Mouse (Mus musculus) liver, embryonic 14.5 days (tissue): Measurements from ENCODE around the gene Chmp2a. TPM values are rescaled to one million over a fixed set of nuclear protein-coding genes. Genes with fewer than 3 reads are reported as not detected.
A peak's percentile ranks its signal among the peaks of the same experiment; 100 is the strongest.
"Not testable (repeated sequence)": the region's sequence is repeated elsewhere in the genome, so short reads cannot be mapped to it uniquely, and the experiment has no call there.

Experiments used
- ATAC-seq: fragments of 200-750 bp; cut with Nextera tagmentation; 2 replicates; pipeline ENCODE4 v1.8.0; 2017; ENCODE audit warnings: moderate number of reproducible peaks, mild to moderate bottlenecking, moderate library complexity; ENCODE audit not compliant: insufficient read depth
- DNase-seq, 3 experiments: peaks; one replicate each; pipeline ENCODE4 v3.0.0-alpha.2; 2012 to 2013; ENCODE audit warnings: low read depth in 3 of 3, low spot score in 3 of 3
- H3K27ac ChIP-seq: fragments of 300-500 bp; sonication (generic); 2 replicates; pipeline ENCODE4 v1.5.1; 2014; ENCODE audit warnings: moderate library complexity, mild to moderate bottlenecking, control low read depth, inconsistent platforms
- H3K27me3 ChIP-seq: fragments of 300-500 bp; sonication (generic); 2 replicates; pipeline ENCODE4 v1.6.1; 2014; ENCODE audit warnings: mild to moderate bottlenecking, low read length, moderate library complexity; ENCODE audit not compliant: control insufficient read depth, insufficient read depth
- H3K36me3 ChIP-seq: fragments of 300-500 bp; sonication (generic); replicated peaks from 2 replicates; pipeline ENCODE4 v1.6.1; 2014; ENCODE audit warnings: low read depth; ENCODE audit not compliant: control insufficient read depth, insufficient read depth
- H3K4me1 ChIP-seq, 2 experiments: fragments of 200-500 bp in 1 of 2; fragments of 300-500 bp in 1 of 2; sonication (generic) in 1 of 2; replicated peaks; 2 replicates each; pipeline ENCODE4 v1.6.1; 2012 to 2014; ENCODE audit warnings: antibody characterized with exemption in 1 of 2, inconsistent platforms in 1 of 2, low read length in 1 of 2; ENCODE audit not compliant: control insufficient read depth in 2 of 2, insufficient read depth in 2 of 2
- H3K4me2 ChIP-seq: fragments of 300-500 bp; sonication (generic); 2 replicates; pipeline ENCODE4 v1.6.1; 2014; ENCODE audit warnings: low read depth, mild to moderate bottlenecking, control low read depth, moderate library complexity
- H3K4me3 ChIP-seq, 2 experiments: fragments of 200-500 bp in 1 of 2; fragments of 300-500 bp in 1 of 2; sonication (generic) in 1 of 2; 2 replicates each; pipeline ENCODE4 v1.5.1; 2012 to 2014; ENCODE audit warnings: low read depth in 2 of 2, low read length in 2 of 2, mild to moderate bottlenecking in 2 of 2, control low read depth in 1 of 2, inconsistent platforms in 1 of 2, moderate library complexity in 1 of 2; ENCODE audit not compliant: insufficient read depth in 1 of 2
- H3K9ac ChIP-seq: fragments of 300-500 bp; sonication (generic); replicated peaks from 2 replicates; pipeline ENCODE4 v1.6.1; 2014; ENCODE audit warnings: mild to moderate bottlenecking, control low read depth, moderate library complexity
- H3K9me3 ChIP-seq: fragments of 300-500 bp; sonication (generic); 2 replicates; pipeline ENCODE4 v1.6.1; 2016; ENCODE audit warnings: low read length, mixed read lengths; ENCODE audit not compliant: control insufficient read depth
- CTCF ChIP-seq: IDR thresholded peaks from 2 replicates; pipeline ENCODE4 v1.5.1; 2016; ENCODE audit warnings: antibody characterized with exemption, low read depth, control low read depth
- EP300 ChIP-seq: IDR thresholded peaks from 2 replicates; pipeline ENCODE4 v1.6.1; 2016; ENCODE audit warnings: antibody characterized with exemption, low read depth
- WGBS: fragments of 180-500 bp; shearing (Covaris S2); extraction: QIAGEN DNeasy Blood & Tissue Kit; methylation state at CpG from one replicate; pipeline ENCODE4 v1.1.7; 2014; ENCODE audit not compliant: insufficient replicate concordance; 5-methylcytosine and 5-hydroxymethylcytosine counted together
- polyA plus RNA-seq, 2 experiments: library from polyadenylated mRNA; depleted of rRNA in 1 of 2; stranded (reverse) in 1 of 2; unstranded in 1 of 2; fragments of >200 nt; fragmentation: Nextera tagmentation in 1 of 2; extraction: Ambion mirVana in 1 of 2; gene quantifications; 2 replicates each; pipeline versions ENCODE4 v1.2.1 to v1.2.3; 2012 to 2014

Gene Chmp2a
- polyA plus RNA-seq (2012; rRNA removed): 42.5 and 92.3 TPM in 2 replicates
- polyA plus RNA-seq (2014; fragmentation: Nextera tagmentation; extraction: Ambion mirVana): 133 and 136 TPM in 2 replicates

DNA sequence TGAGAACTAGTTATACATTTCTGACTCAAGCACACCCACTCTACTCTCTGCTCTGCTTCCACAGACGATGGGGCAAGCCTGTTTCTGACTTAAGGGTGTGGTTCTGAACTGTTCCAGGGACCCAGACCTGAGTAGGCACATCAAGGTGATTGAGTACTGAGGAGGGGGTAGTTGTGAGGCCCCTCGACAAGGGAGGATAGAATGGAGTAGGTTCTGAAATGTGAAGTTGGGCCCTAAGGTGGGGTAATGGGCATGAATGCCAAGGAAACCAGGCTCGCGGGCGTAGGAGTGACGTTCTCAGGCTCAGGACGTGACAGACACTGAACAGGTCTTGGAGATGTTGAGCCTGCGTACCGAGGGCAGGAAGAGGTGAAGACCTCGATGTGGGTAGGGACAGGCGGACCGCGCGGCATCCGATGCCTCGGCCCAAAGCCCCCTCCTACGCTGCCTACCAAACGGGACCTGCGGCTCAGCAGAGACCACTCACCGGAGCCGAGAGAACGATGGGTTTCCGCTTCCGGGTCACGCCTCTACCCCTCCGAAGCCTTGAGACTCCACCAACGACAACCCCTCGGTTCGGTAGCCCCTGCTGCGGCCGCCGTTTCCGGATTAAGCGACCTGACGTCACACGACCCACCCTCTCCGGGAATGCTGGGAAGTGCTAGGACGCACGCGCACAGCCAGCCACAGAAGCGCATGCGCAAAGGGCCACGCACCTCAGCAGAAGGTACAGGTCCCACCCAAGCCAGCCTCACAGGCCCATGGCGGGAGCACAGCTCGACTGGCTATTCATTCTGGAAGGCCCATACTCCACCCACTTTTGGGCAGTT is at the start of gene Chmp2a:
Gene Chmp2a, minus strand, starts transcription at position 660 of the 830 bp plus-strand sequence.
- TF ChIP-seq CTCF (no peak), EP300 (no peak)
- H3K4me3 ChIP-seq: peak within 1 kb of the TSS; percentile 80 to 89
- H3K4me1 ChIP-seq: peaks cover 17 to 28% of the 10 kb centered on the region in 2 experiments
- H3K9ac ChIP-seq: peak within 1 kb of the TSS; percentile 92
- no peaks in the 10 kb centered on the region for H3K9me3 ChIP-seq
- peaks cover 51% of the 10 kb centered on the region for H3K36me3 ChIP-seq
- under 1% methylated on average over 45 of the region's 45 CpGs for WGBS
- no peaks in the 10 kb centered on the region for H3K27me3 ChIP-seq
- peak; percentile 90 to 93 (median 92) for DNase-seq
- H3K27ac ChIP-seq: peak within 1 kb of the TSS; percentile 87
- peak; percentile 65 for ATAC-seq
- peak within 1 kb of the TSS; percentile 85 for H3K4me2 ChIP-seq

DNA sequence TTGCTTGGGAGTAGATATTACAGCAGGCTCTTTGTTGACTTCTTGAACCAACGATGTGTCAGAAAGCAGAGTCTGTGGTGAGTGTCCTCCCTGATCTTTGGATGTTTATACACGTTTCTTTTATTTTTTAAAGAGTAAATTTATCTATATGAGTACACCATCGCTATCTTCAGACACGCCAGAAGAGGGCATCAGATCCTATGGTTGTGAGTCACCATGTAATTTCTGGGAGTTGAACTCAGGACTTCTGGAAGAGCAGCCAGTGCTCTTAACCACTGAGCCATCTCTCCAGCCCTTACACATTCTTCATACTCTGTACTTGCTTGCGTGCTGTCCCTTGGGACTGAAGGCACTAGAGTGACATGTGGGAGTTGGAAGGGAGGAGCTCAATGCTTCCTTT is 37.7 kb upstream of the Chmp2a start:
- H3K9ac ChIP-seq: no peak overlapping the region
- H3K4me2 ChIP-seq: no peak overlapping the region
- no peaks in the 10 kb centered on the region for H3K36me3 ChIP-seq
- no peak for TF ChIP-seq EP300
- TF ChIP-seq CTCF: no peak
- DNase-seq (no peak), ATAC-seq (no peak)
- no peak overlapping the region for H3K4me3 ChIP-seq
- no peaks in the 10 kb centered on the region for H3K27me3 ChIP-seq
- no peak overlapping the region for H3K27ac ChIP-seq
- H3K4me1 ChIP-seq: no peaks in the 10 kb centered on the region
- WGBS: 49% methylated on average over 5 of the region's 5 CpGs
- H3K9me3 ChIP-seq: no peaks in the 10 kb centered on the region

DNA sequence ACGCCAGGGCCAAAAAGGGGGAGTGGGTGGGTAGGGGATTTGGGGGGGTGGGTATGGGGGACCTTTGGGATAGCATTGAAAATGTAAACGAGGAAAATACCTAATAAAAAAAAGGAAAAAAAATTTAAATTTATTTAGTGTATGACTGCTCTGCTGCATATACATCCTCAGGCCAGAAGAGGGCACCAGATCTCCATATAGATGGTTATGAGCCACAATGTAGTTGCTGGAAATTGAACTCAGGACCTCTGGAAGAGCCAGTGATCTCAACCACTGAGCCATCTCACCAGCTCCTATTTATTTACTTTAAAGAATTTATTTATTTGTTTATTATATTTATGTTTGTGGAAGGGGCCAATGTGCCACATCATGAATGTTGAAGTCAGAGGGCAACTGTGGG is 28.8 kb upstream of the Chmp2a start:
- H3K4me1 ChIP-seq, ATAC-seq, H3K36me3 ChIP-seq, H3K4me2 ChIP-seq, H3K27me3 ChIP-seq, H3K9ac ChIP-seq, H3K27ac ChIP-seq, DNase-seq, H3K4me3 ChIP-seq, H3K9me3 ChIP-seq: not testable (repeated sequence)
- TF ChIP-seq CTCF: peak; percentile 65
- WGBS: 36% methylated on average over 2 of the region's 2 CpGs

DNA sequence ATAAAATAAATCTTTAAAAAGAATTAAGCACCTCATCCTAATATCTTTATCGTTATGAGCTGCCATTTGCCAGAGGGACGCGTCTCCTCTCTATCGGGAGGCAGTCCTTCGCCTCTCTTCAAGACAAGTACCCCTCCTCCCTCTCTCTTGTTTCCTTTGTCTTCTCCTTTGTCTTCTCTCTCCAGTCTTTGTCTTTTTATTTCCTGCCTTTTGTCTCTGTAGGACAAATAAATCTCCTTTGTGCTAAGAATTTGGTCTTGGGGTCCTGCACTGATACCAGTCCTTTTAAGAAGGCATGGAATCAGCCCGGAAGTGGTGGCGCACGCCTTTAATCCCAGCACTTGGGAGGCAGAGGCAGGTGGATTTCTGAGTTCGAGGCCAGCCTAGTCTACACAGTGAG is 24.9 kb upstream of the Chmp2a start:
- no peaks in the 10 kb centered on the region for H3K36me3 ChIP-seq
- DNase-seq (no peak), ATAC-seq (no peak)
- no peaks in the 10 kb centered on the region for H3K27me3 ChIP-seq
- no peak overlapping the region for H3K4me2 ChIP-seq
- H3K4me3 ChIP-seq: no peak overlapping the region
- no peaks in the 10 kb centered on the region for H3K9me3 ChIP-seq
- TF ChIP-seq CTCF (no peak), EP300 (no peak)
- H3K4me1 ChIP-seq: peaks cover 0 to 4% of the 10 kb centered on the region in 2 experiments; a peak in 2 of 4 replicates
- no peak overlapping the region for H3K9ac ChIP-seq
- 77% methylated on average over 9 of the region's 9 CpGs for WGBS
- H3K27ac ChIP-seq: no peak overlapping the region

DNA sequence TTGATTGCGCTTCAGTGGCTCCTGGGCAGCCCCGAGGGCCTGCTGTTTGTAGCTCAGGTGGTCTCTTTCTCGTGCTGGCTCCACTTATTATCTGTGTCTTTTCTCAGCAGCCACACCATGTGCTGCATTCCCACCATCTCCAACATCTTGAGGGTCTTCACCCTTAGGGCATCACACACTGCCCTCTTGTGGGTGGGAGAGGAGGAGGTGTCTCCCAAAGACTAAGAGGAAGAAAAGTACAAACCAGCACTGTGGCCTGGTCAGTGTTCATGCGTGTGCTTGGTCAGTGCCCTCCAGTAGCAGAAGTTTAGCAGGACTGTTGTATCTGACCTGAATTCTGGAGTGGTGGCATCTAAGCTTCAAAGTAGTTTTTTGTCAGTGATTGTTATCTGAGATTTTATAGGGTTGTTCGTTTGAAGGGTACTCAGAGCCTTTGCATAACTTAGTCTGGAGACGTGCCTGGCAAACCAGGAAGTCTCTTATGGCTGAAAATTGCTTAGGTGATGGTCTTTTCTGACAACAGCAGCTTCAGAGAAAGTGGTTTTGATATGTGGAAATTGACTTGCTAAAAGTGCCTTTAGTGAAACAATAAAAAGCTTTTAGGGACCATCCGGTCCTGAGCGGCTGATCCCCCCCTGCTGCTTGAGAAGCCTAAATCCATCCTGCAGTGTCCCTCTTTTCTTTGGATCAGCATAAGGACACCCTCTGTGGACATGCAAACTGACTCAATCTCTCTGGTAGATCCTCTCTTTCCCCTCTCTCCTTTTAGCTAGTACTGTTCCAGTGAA is 22.5 kb upstream of the Chmp2a start:
- ATAC-seq (no peak), DNase-seq (no peak)
- no peaks in the 10 kb centered on the region for H3K9me3 ChIP-seq
- no peaks in the 10 kb centered on the region for H3K27me3 ChIP-seq
- TF ChIP-seq EP300: no peak
- peak; percentile 43 for TF ChIP-seq CTCF
- H3K9ac ChIP-seq: no peak overlapping the region
- H3K36me3 ChIP-seq: no peaks in the 10 kb centered on the region
- no peak overlapping the region for H3K4me2 ChIP-seq
- no peak overlapping the region for H3K27ac ChIP-seq
- peaks cover 2 to 10% of the 10 kb centered on the region in 2 experiments; a peak in 3 of 4 replicates for H3K4me1 ChIP-seq
- 52% methylated on average over 8 of the region's 8 CpGs for WGBS
- H3K4me3 ChIP-seq: no peak overlapping the region
